ENCODE assay signal across 8 mouse cellular contexts in the genomic region with DNA sequence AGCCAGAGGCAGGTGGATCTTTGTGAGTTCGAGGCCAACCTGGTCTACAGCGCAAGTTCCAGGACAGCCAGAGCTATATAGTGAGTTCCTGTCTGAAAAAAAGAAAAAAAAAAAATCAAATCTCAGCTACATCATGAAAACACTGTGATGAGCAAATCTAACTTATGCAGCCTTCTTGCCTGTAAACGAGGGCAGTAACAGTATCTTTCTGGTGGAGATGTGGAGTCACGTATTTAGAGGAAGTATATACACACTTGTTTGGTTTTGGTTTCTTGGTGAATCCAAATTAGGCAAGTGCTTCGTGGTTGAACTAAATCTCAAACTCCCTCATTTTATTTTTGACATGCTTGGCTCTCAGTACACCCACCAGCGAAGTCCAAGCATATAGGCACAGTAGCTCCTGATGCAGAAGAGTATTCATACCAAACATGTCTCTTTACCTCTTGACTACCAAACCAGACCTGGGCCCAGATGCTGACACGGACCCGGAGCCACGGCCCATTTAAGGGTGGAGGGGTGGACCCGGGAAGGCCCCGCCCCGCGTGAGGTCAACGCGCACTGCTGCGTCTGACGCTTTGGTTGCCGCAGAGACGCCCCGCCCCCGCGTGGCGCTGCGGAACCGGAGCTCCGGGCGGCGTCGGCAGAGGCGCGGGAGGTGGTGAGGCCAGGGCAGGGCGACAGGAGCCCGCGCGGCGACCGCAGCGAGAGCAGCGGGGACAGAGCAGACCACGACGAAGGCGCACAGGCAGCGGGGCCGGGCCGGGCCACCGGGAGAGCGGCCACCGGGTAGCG. TPM values are rescaled to one million over a fixed set of nuclear protein-coding genes. Genes with fewer than 3 reads are reported as not detected.
DNase-seq lines count a peak whose midpoint lies in the region; ATAC-seq and TF ChIP-seq lines count a peak whose summit lies in the region.

TSS of gene Pitpna (plus strand) at position 605 of the 792 bp plus-strand sequence.

- H3K36me3 ChIP-seq in ES-Bruce4 (ENCODE audit: control insufficient read depth, insufficient read depth, low read length, poor library complexity, severe bottlenecking), result no peaks in the 10 kb centered on the region
- H3K36me3 ChIP-seq in forebrain, embryonic 14.5 days (ENCODE audit: control insufficient read depth, insufficient read depth, low read length), result peaks cover 10% of the 10 kb centered on the region
- peaks cover 8% of the 10 kb centered on the region for H3K36me3 ChIP-seq in neural tube, embryonic 15.5 days

- intact Hi-C loops in heart, postnatal 14 days (cut with DNase I), result no loop called here

- TF ChIP-seq POLR2A in ES-Bruce4 (IDR thresholded peaks at IDR 0.05; ENCODE audit: insufficient read depth, low read length), result no peak

- peak within 1 kb of the TSS; percentile 76 for H3K4me3 ChIP-seq in ES-Bruce4 (ENCODE audit: low read depth, low read length)
- H3K4me3 ChIP-seq in forebrain, embryonic 14.5 days (ENCODE audit: low read depth, low read length), result peak within 1 kb of the TSS; percentile 93
- peak within 1 kb of the TSS; percentile 98 for H3K4me3 ChIP-seq in neural tube, embryonic 15.5 days (replicated peaks)

- no peaks in the 10 kb centered on the region for H3K27me3 ChIP-seq in ES-Bruce4 (ENCODE audit: control insufficient read depth, insufficient read depth, low read length, poor library complexity, severe bottlenecking)
- H3K27me3 ChIP-seq in forebrain, embryonic 14.5 days (replicated peaks; ENCODE audit: control insufficient read depth, insufficient read depth, low read length), result no peaks in the 10 kb centered on the region
- no peaks in the 10 kb centered on the region for H3K27me3 ChIP-seq in neural tube, embryonic 15.5 days (replicated peaks)

- peak; percentile 92 for ATAC-seq in cerebellum, adult (ENCODE audit: insufficient number of reproducible peaks, low FRiP score, low TSS enrichment)
- ATAC-seq in forebrain, embryonic 14.5 days, result peak; percentile 96
- ATAC-seq in neural tube, embryonic 15.5 days (ENCODE audit: low FRiP score), result peak; percentile 95

- no peaks in the 10 kb centered on the region for H3K4me1 ChIP-seq in ES-Bruce4 (ENCODE audit: control insufficient read depth, insufficient read depth, low read length)
- H3K4me1 ChIP-seq in forebrain, embryonic 14.5 days (ENCODE audit: control insufficient read depth, insufficient read depth, low read length), result peaks cover 9% of the 10 kb centered on the region
- peaks cover 35% of the 10 kb centered on the region for H3K4me1 ChIP-seq in neural tube, embryonic 15.5 days

- TF ChIP-seq EP300 in ES-Bruce4 (IDR thresholded peaks at IDR 0.05; ENCODE audit: insufficient read depth, low read depth, low read length), result no peak

- H3K27ac ChIP-seq in ES-Bruce4 (ENCODE audit: insufficient read depth, low read length), result no peak within 1 kb of the TSS
- H3K27ac ChIP-seq in forebrain, embryonic 14.5 days (ENCODE audit: low read depth, low read length), result peak within 1 kb of the TSS; percentile 80
- H3K27ac ChIP-seq in neural tube, embryonic 15.5 days (replicated peaks), result peak within 1 kb of the TSS; percentile 91

- H3K9me3 ChIP-seq in ES-Bruce4 (replicated peaks; ENCODE audit: control insufficient read depth, insufficient read depth, low read length, poor library complexity, severe bottlenecking), result no peaks in the 10 kb centered on the region
- H3K9me3 ChIP-seq in forebrain, embryonic 14.5 days (replicated peaks; ENCODE audit: control insufficient read depth, low read length), result no peaks in the 10 kb centered on the region
- no peaks in the 10 kb centered on the region for H3K9me3 ChIP-seq in neural tube, embryonic 15.5 days (replicated peaks)

- peak within 1 kb of the TSS; percentile 86 for H3K4me2 ChIP-seq in forebrain, embryonic 14.5 days (ENCODE audit: low read length)
- peak within 1 kb of the TSS; percentile 85 for H3K4me2 ChIP-seq in neural tube, embryonic 15.5 days

- peak; percentile 95 for DNase-seq in forebrain, embryonic 14.5 days (ENCODE audit: low spot score)
- peak; percentile 98 for DNase-seq in heart, postnatal 14 days
- DNase-seq in layer of hippocampus, adult 11-12 months (ENCODE audit: low spot score), result peak; percentile 96
- peak; percentile 95 to 96 for DNase-seq in lung, adult 18-20 months
- DNase-seq in testis, postnatal 14 days (ENCODE audit: low spot score), result peak; percentile 92

- H3K9ac ChIP-seq in ES-Bruce4 (ENCODE audit: low read depth, poor library complexity, severe bottlenecking), result peak within 1 kb of the TSS; percentile 74
- peak within 1 kb of the TSS; percentile 97 for H3K9ac ChIP-seq in forebrain, embryonic 14.5 days (ENCODE audit: low read length)
- H3K9ac ChIP-seq in neural tube, embryonic 15.5 days (replicated peaks), result peak within 1 kb of the TSS; percentile 98

- 6% methylated on average over 49 of the region's 49 CpGs for WGBS in forebrain, embryonic 14.5 days
- whole genome bisulfite sequencing in neural tube, embryonic 15.5 days, result 5% methylated on average over 49 of the region's 49 CpGs

- TF ChIP-seq CTCF in ES-Bruce4 (IDR thresholded peaks at IDR 0.05; ENCODE audit: low read depth, low read length), result no peak

RNA-seq across cellular contexts. Expression of gene Pitpna, which starts in this region (rescaled TPM):
- polyA plus RNA-seq in ES-Bruce4 (2011; ENCODE audit: insufficient read depth, insufficient read length, low read depth, missing spikeins), result 70.5 and 71.4 TPM in 2 replicates
- 94.2 and 101 TPM in 2 replicates for polyA plus RNA-seq in forebrain, embryonic 14.5 days (2014; fragmentation: Nextera tagmentation; extraction: Ambion mirVana)
- total RNA-seq in heart, postnatal 14 days (2021), result 100 to 1,000 TPM; 124 to 130 TPM
- polyA plus RNA-seq in neural tube, embryonic 15.5 days (2015; fragmentation: Nextera tagmentation; extraction: Ambion mirVana), result 113 and 117 TPM in 2 replicates
